Mouse (Mus musculus): ENCODE data around the gene Nkg7. TPM values are rescaled to one million over a fixed set of nuclear protein-coding genes. Genes with fewer than 3 reads are reported as not detected.

Nkg7 gene
- polyA plus RNA-seq, 1 experiment from 2014 or later, result not detected

DNA sequence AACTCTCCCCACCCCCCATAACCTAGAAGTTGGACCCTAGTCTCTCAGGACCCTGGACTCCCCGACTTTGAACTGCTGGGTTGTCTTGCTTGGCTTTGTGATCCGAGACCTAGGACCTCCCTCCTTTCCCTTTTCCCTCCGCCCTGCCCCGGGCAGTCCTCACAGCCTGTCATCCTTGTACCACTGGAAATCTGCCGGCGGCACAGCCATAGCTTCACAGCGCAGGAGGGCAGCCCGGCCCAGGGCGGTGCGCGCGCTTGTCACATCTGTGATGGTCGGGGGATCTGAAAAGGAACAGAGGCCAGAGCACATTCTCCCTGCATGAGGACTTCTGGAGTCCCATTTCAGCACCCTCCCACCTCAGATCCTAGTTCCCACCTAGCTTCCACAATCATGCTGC lies 39.5 kb downstream of the Nkg7 start:
- Histone ChIP-seq H3K27ac (no peak overlapping the region), H3K9ac (replicated peaks) (no peak overlapping the region), H3K27me3 (peaks cover 31% of the 10 kb centered on the region), H3K36me3 (peaks cover 39% of the 10 kb centered on the region), H3K9me3 (no peaks in the 10 kb centered on the region), H3K4me2 (replicated peaks) (no peak overlapping the region), H3K4me3 (replicated peaks) (no peak overlapping the region), H3K4me1 (replicated peaks) (peaks cover 10% of the 10 kb centered on the region)
- WGBS, result 7% methylated on average over 13 of the region's 13 CpGs
- peak; percentile 31; the same call in 1 of the 2 replicates for ATAC-seq

DNA sequence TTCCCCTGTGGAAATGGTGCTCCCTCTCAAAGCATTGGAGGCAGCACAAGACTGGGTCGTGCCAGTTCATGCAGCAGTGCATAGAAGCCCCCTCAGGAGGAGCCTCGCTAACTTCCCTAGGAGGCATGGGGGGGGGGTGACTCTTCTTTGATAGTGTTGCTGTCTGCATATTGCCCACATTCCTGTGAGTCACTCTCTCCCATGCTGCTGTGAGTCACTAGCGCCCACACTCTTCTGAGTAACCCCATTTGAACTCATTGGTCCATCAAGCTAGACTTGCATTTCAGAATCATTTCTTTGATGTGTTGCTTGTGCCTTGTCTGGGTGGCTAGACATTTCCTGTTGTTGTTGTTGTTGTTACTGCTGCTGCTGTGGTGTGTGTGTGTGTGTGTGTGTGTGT lies 44.3 kb downstream of the Nkg7 start:
- Histone ChIP-seq H3K9ac (replicated peaks) (no peak overlapping the region), H3K4me3 (replicated peaks) (no peak overlapping the region), H3K36me3 (peaks cover 16% of the 10 kb centered on the region), H3K4me1 (replicated peaks) (peaks cover 25% of the 10 kb centered on the region), H3K9me3 (no peaks in the 10 kb centered on the region), H3K27me3 (peaks cover 25% of the 10 kb centered on the region), H3K27ac (no peak overlapping the region), H3K4me2 (replicated peaks) (no peak overlapping the region)
- WGBS, result 66% methylated on average over 3 of the region's 3 CpGs
- ATAC-seq, result no peak

DNA sequence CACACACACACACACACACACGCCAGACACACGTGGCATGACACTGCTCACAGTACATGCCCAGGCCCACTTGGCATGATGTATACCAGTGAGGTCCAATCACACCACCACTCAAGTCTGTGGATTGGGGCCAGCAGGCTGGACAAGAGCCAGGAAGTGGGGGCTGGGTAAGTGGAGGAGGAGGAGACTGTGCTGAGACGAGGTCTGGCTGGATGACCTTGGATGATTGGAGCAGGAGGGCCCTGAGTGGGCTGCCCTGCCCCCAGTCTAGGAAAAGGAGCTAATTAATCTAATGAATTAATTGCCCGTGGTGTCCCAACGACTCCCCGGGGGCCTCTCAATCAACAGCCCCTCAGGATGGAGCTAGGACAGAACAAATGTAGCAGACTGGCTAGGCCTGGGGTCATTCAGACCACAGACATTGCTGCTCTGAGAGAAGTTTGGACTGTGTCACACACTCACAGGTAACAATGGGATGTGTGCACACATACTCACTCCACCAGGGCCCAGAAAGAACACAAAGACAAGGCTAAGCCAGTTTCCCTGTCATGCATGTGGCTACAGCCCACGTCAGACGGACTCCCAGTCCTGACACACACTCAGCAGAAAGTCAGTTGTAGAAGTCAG lies 45.3 kb downstream of the Nkg7 start:
- peaks cover 25% of the 10 kb centered on the region for H3K4me1 ChIP-seq (replicated peaks)
- H3K4me2 ChIP-seq (replicated peaks), result no peak overlapping the region
- ATAC-seq, result peak; percentile 62
- 69% methylated on average over 8 of the region's 8 CpGs for WGBS
- H3K27me3 ChIP-seq, result peaks cover 15% of the 10 kb centered on the region
- no peaks in the 10 kb centered on the region for H3K9me3 ChIP-seq
- no peak overlapping the region for H3K9ac ChIP-seq (replicated peaks)
- peaks cover 14% of the 10 kb centered on the region for H3K36me3 ChIP-seq
- H3K4me3 ChIP-seq (replicated peaks), result no peak overlapping the region
- no peak overlapping the region for H3K27ac ChIP-seq

DNA sequence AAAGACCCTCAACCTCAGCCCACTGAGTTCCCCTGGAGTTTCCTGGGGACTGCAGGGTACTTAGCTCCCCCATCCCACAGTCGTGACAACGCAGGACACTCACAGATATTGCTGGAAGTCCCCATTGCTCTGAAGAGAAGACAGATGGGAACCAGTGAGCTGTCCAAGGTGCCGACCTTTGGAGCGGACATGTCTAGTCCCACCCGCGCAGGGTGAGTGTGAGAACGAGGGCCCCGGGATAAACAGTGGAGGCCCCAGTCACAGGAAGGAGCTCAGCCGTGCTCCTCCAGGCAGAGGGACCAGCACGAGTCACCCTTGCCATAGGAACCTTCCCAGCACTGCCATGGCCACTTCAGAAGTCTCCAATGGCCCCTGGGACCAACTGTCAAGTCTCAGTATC lies 46.4 kb downstream of the Nkg7 start:
- Histone ChIP-seq H3K4me2 (replicated peaks) (no peak overlapping the region), H3K9ac (replicated peaks) (no peak overlapping the region), H3K27ac (no peak overlapping the region), H3K4me3 (replicated peaks) (no peak overlapping the region), H3K36me3 (peaks cover 6% of the 10 kb centered on the region), H3K9me3 (no peaks in the 10 kb centered on the region), H3K4me1 (replicated peaks) (peaks cover 30% of the 10 kb centered on the region), H3K27me3 (peaks cover 5% of the 10 kb centered on the region)
- no peak for ATAC-seq
- WGBS, result 25% methylated on average over 10 of the region's 10 CpGs

Small RNA genes within 50 kb of the gene (microRNA-seq; reads per million reads assigned to microRNA genes)
- gene Mir7051, result not detected

Other genes with a start within 250 kb of the Nkg7 start
- gene Zfp715, start 123.8 kb upstream of the Nkg7 start, polyA plus RNA-seq (2015; fragmentation: Nextera tagmentation; extraction: Ambion mirVana), result 17.8 and 19.5 TPM in 2 replicates
- gene Siglecf, start 85.7 kb upstream of the Nkg7 start, polyA plus RNA-seq (2015; fragmentation: Nextera tagmentation; extraction: Ambion mirVana), result 0.12 and 0.22 TPM in 2 replicates
- gene Siglecg, start 28.9 kb upstream of the Nkg7 start, polyA plus RNA-seq (2015; fragmentation: Nextera tagmentation; extraction: Ambion mirVana), result 0.08 TPM in 1 of 2 replicates, not detected in the other
- gene Lim2, start 9.4 kb upstream of the Nkg7 start, polyA plus RNA-seq (2015; fragmentation: Nextera tagmentation; extraction: Ambion mirVana), result not detected in 2 replicates
- gene Cldnd2, start 3.7 kb downstream of the Nkg7 start, polyA plus RNA-seq (2015; fragmentation: Nextera tagmentation; extraction: Ambion mirVana), result not detected in 2 replicates
- gene Etfb, start 7.0 kb downstream of the Nkg7 start, polyA plus RNA-seq (2015; fragmentation: Nextera tagmentation; extraction: Ambion mirVana), result 142 TPM in 2 replicates
- 0.48 TPM in 1 of 2 replicates, not detected in the other for gene Gm45233, start 7.1 kb downstream of the Nkg7 start, polyA plus RNA-seq (2015; fragmentation: Nextera tagmentation; extraction: Ambion mirVana)
- 7.8 and 10.3 TPM in 2 replicates for gene Vsig10l, start 26.1 kb downstream of the Nkg7 start, polyA plus RNA-seq (2015; fragmentation: Nextera tagmentation; extraction: Ambion mirVana)
- gene Iglon5, start 53.0 kb downstream of the Nkg7 start, polyA plus RNA-seq (2015; fragmentation: Nextera tagmentation; extraction: Ambion mirVana), result 6.3 and 7.5 TPM in 2 replicates
- 0.04 TPM in 1 of 2 replicates, not detected in the other for gene 4931406B18Rik, start 68.9 kb downstream of the Nkg7 start, polyA plus RNA-seq (2015; fragmentation: Nextera tagmentation; extraction: Ambion mirVana)
- 0.35 and 1.1 TPM in 2 replicates for gene Cd33, start 107.4 kb downstream of the Nkg7 start, polyA plus RNA-seq (2015; fragmentation: Nextera tagmentation; extraction: Ambion mirVana)
- gene Zfp658, start 125.2 kb downstream of the Nkg7 start, polyA plus RNA-seq (2015; fragmentation: Nextera tagmentation; extraction: Ambion mirVana), result 10.3 and 11.1 TPM in 2 replicates
- 16.4 and 17.7 TPM in 2 replicates for gene Zfp719, start 142.5 kb downstream of the Nkg7 start, polyA plus RNA-seq (2015; fragmentation: Nextera tagmentation; extraction: Ambion mirVana)
- 0.46 TPM in 1 of 2 replicates, not detected in the other for gene Zfp819, start 170.1 kb downstream of the Nkg7 start, polyA plus RNA-seq (2015; fragmentation: Nextera tagmentation; extraction: Ambion mirVana)
- not detected in 2 replicates for gene Ceacam18, start 197.6 kb downstream of the Nkg7 start, polyA plus RNA-seq (2015; fragmentation: Nextera tagmentation; extraction: Ambion mirVana)
- 0.24 and 0.28 TPM in 2 replicates for gene Siglece, start 223.1 kb downstream of the Nkg7 start, polyA plus RNA-seq (2015; fragmentation: Nextera tagmentation; extraction: Ambion mirVana)
- gene Ctu1, start 234.9 kb downstream of the Nkg7 start, polyA plus RNA-seq (2015; fragmentation: Nextera tagmentation; extraction: Ambion mirVana), result 20.3 and 21.8 TPM in 2 replicates

Measured in midbrain, embryonic 13.5 days (tissue).